Mouse (Mus musculus) heart, embryonic 16.5 days (tissue): ENCODE results near the gene Olr1. TPM values are rescaled to one million over a fixed set of nuclear protein-coding genes. Genes with fewer than 3 reads are reported as not detected.
A peak's percentile ranks its signal among the peaks of the same experiment; 100 is the strongest.

ENCODE experiments used
- ATAC-seq: fragments of 200-750 bp; cut with Nextera tagmentation; replicated peaks from 2 replicates; pipeline ENCODE4 v1.8.0; 2017; ENCODE audit warnings: moderate number of reproducible peaks; ENCODE audit not compliant: insufficient read depth, low FRiP score; ENCODE audit errors: extremely low read depth
- H3K27ac ChIP-seq: fragments of 300-500 bp; sonication (generic); 2 replicates; pipeline ENCODE4 v1.5.1; 2014; ENCODE audit warnings: mild to moderate bottlenecking, low read length, control low read depth, moderate library complexity
- H3K27me3 ChIP-seq: fragments of 300-500 bp; sonication (generic); 2 replicates; pipeline ENCODE4 v1.6.1; 2014; ENCODE audit warnings: low read length, mixed read lengths; ENCODE audit not compliant: control insufficient read depth, insufficient read depth
- H3K36me3 ChIP-seq: fragments of 300-500 bp; sonication (generic); 2 replicates; pipeline ENCODE4 v1.6.1; 2014; ENCODE audit not compliant: control insufficient read depth, insufficient read depth
- H3K4me1 ChIP-seq: fragments of 300-500 bp; sonication (generic); 2 replicates; pipeline ENCODE4 v1.6.1; 2014; ENCODE audit warnings: low read length, mixed read lengths; ENCODE audit not compliant: control insufficient read depth, insufficient read depth
- H3K4me2 ChIP-seq: fragments of 300-500 bp; sonication (generic); 2 replicates; pipeline ENCODE4 v1.6.1; 2014; ENCODE audit warnings: low read depth, mild to moderate bottlenecking, control low read depth, low read length
- H3K4me3 ChIP-seq: fragments of 300-500 bp; sonication (generic); 2 replicates; pipeline ENCODE4 v1.5.1; 2014; ENCODE audit warnings: mild to moderate bottlenecking, control low read depth, low read length
- H3K9ac ChIP-seq: fragments of 300-500 bp; sonication (generic); 2 replicates; pipeline ENCODE4 v1.6.1; 2014; ENCODE audit warnings: low read length, control low read depth
- H3K9me3 ChIP-seq: fragments of 300-500 bp; sonication (generic); replicated peaks from 2 replicates; pipeline ENCODE4 v1.6.1; 2016; ENCODE audit warnings: low read length; ENCODE audit not compliant: control insufficient read depth
- WGBS: fragments of 180-500 bp; shearing (Covaris S2); extraction: QIAGEN DNeasy Blood & Tissue Kit; methylation state at CpG from one replicate; pipeline ENCODE4 v1.1.7; 2014; 5-methylcytosine and 5-hydroxymethylcytosine counted together
- polyA plus RNA-seq: library from polyadenylated mRNA; unstranded; fragments of >200 nt; fragmentation: Nextera tagmentation; extraction: Ambion mirVana; gene quantifications from 2 replicates; pipeline ENCODE4 v1.2.1, GENCODE M21; 2015

The Olr1 gene
- polyA plus RNA-seq, 1 experiment from 2014 or later = 0.30 TPM

DNA sequence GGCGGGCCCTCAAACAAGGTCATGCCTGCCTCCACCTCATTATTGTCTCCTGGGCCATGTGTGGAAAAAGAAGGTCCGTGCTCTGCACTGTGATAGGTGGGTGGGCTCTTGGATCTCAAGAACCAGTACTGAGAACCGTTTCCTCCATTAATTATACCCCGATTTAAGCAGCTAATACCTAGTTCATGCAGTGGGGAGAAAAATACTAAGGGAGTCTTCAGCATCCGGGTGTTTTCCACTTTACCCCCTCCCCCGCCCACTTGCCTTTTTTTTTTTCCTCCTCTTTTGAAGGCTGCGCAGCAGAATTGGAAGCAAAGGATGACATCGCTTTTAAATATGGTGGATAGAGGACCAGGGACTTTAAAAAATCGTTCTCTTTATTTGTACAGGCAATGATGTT is 27.1 kb upstream of the Olr1 start:
- peak overlapping the region; percentile 67 for H3K27ac ChIP-seq
- ATAC-seq = no peak
- 15% methylated on average over 9 of the region's 9 CpGs for WGBS

DNA sequence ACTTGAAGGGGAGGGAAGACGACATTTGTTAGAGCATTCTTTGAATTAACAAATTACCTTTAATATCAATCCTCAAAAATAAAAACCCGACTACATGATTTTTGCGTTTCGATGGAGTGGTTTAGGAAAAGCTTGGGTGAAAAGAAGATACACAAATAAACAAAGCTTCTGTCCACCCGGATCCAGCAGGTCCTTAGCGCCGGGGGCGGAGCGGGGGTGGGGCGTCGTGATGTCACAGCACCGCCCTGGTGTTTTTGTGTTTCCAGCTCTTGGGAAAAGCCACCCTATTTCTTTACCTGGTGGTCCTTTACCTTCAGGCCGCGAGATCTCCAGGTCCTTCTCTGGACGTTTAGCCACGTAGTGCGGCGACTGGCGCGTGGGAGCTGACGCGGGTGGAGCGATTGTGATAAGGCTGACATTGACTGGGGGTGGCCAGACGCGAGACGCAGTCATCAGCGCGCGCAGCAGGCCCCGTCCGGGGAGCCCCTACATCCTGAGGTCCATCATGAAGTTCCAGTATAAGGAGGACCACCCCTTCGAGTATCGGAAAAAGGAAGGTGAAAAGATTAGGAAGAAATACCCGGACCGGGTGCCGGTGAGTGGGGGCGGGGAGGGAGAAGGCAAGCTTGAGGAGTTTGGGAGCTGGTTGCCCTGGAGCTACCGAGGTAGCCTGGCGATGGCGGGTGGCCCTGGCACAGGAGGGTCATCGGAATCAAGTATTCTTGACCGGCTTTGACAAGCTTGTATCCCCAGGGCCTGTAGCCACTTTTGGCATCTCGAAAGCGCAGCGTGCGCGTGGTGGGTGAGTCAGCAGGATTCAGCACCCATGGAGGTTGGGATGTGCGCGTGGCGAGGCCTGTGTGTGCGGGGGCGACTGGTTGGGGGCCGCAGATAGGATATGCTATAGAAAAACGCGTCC is 26.2 kb upstream of the Olr1 start, which contains the start of gene Gabarapl1:
Gabarapl1 (plus strand) TSS at position 219 of the 919 bp plus-strand sequence.
- peak within 1 kb of the TSS; percentile 78 for H3K9ac ChIP-seq
- H3K4me1 ChIP-seq = peaks cover 25% of the 10 kb centered on the region
- H3K4me2 ChIP-seq = peak within 1 kb of the TSS; percentile 88
- peak within 1 kb of the TSS; percentile 71 for H3K4me3 ChIP-seq
- H3K36me3 ChIP-seq = peaks cover 3% of the 10 kb centered on the region; the same call in 1 of the 2 replicates
- under 1% methylated on average over 55 of the region's 55 CpGs for WGBS
- H3K27ac ChIP-seq = peak within 1 kb of the TSS; percentile 67
- H3K9me3 ChIP-seq = no peaks in the 10 kb centered on the region
- H3K27me3 ChIP-seq = no peaks in the 10 kb centered on the region
- peak; percentile 84 for ATAC-seq

More for the DNA sequence above, 27.1 kb upstream of the Olr1 start:
- Histone ChIP-seq H3K9ac (peak overlapping the region; percentile 78), H3K4me3 (peak overlapping the region; percentile 71), H3K27me3 (no peaks in the 10 kb centered on the region), H3K9me3 (no peaks in the 10 kb centered on the region), H3K36me3 (peaks cover 12% of the 10 kb centered on the region), H3K4me1 (peaks cover 25% of the 10 kb centered on the region), H3K4me2 (peak overlapping the region; percentile 88)

DNA sequence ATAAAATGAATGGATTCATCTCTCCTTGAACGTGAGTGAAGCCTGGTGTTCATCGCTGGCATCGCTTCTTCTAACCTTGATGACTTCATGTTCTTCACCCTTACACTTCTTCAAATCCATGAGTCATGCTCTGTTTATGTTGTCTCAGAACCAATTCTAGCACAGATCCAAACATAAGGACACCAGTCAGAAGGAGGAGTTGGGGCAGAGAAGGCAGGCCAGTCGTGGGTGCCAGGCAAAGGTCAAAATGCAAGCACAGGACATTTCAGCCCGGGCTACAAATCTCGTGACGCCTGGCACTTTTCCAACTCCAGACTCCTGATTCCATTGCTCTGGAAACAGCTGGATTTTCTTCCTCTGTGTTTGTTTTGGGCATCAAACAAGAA is 25.6 kb upstream of the Olr1 start:
- Histone ChIP-seq H3K9ac (peak overlapping the region; percentile 78), H3K27ac (peak overlapping the region; percentile 67; the same call in 1 of the 2 replicates), H3K4me1 (peaks cover 25% of the 10 kb centered on the region), H3K27me3 (no peaks in the 10 kb centered on the region), H3K36me3 (no peaks in the 10 kb centered on the region; the same call in 1 of the 2 replicates), H3K4me3 (peak overlapping the region; percentile 71), H3K4me2 (peak overlapping the region; percentile 88), H3K9me3 (no peaks in the 10 kb centered on the region)
- WGBS = 30% methylated on average over 7 of the region's 7 CpGs
- no peak for ATAC-seq

GRCm38 (mm10) chr6:129530261-129530660 is 23.3 kb upstream of the Olr1 start:
- Histone ChIP-seq H3K27me3 (no peaks in the 10 kb centered on the region), H3K9ac (no peak overlapping the region), H3K9me3 (no peaks in the 10 kb centered on the region), H3K27ac (no peak overlapping the region), H3K4me3 (no peak overlapping the region), H3K4me2 (no peak overlapping the region), H3K36me3 (no peaks in the 10 kb centered on the region), H3K4me1 (peaks cover 18% of the 10 kb centered on the region)
- no peak for ATAC-seq

DNA sequence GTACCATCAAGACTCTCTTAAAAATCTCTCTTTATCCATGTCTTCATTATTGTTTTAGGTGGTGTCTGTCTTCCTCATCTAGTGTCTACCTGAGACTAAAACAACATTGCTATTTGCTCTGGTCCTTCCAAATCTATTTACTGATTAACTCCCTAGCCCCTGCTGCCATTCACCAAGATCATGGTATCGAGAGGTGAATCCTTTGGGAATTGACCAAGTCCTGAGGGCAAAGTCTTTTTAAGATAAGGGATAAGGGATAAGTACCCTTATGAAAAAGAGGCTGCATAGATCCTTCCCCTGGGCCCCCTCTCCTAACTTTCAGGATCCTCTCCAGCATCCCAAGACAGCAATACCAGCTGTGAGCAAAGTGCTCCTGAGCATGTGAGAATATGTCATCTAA is 22.6 kb upstream of the Olr1 start:
- Histone ChIP-seq H3K4me3 (no peak overlapping the region), H3K27me3 (no peaks in the 10 kb centered on the region), H3K4me1 (peaks cover 11% of the 10 kb centered on the region), H3K27ac (no peak overlapping the region), H3K4me2 (no peak overlapping the region), H3K9me3 (no peaks in the 10 kb centered on the region), H3K9ac (no peak overlapping the region), H3K36me3 (no peaks in the 10 kb centered on the region)
- 59% methylated on average over 1 of the region's 1 CpGs for WGBS
- ATAC-seq = no peak

DNA sequence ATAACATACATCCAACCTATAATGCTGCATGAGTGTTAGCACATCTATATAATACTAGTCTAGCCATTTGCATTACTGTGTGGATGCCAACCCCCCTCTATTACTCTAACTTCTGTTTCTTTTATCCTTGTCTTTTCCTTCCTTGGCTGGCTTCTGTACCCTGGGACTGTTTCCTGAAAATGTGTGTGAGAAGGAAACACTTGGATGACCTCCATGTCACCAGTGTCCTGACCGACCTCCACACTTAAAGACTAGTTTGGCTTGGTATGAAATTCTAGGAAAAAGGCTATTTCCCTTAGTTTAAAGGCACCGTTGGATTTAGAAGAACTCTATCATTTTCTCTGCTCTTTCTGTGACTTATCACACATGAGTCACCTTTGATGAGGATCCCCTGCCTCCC is 20.5 kb upstream of the Olr1 start:
- Histone ChIP-seq H3K4me3 (no peak overlapping the region), H3K4me2 (no peak overlapping the region), H3K9me3 (no peaks in the 10 kb centered on the region), H3K4me1 (peaks cover 2% of the 10 kb centered on the region; the same call in 1 of the 2 replicates), H3K27ac (no peak overlapping the region), H3K36me3 (no peaks in the 10 kb centered on the region), H3K27me3 (no peaks in the 10 kb centered on the region), H3K9ac (no peak overlapping the region)
- 50% methylated on average over 2 of the region's 2 CpGs for WGBS
- no peak for ATAC-seq

DNA sequence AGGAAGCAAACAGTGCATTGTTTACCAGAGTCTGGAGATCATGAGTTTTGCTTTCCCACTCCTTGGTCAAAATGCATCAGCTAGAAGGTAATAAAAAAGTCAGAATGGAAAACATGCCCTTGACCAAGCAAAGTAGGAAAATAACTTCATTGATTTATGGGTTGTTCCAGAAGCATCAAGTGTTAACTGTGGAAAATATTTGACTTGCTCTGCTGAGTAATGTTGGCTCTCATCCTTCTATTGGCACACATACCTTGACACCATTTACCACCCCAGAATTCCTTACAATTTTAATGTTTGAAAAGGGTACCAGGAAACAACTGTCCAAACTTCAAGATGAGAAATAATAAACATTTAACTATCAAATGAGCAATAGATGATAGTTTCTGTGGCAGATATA is 19.1 kb upstream of the Olr1 start:
- no peak for ATAC-seq
- H3K4me1 ChIP-seq = no peaks in the 10 kb centered on the region
- H3K4me2 ChIP-seq = no peak overlapping the region
- H3K36me3 ChIP-seq = no peaks in the 10 kb centered on the region
- no peak overlapping the region for H3K9ac ChIP-seq
- H3K27ac ChIP-seq = no peak overlapping the region
- H3K27me3 ChIP-seq = no peaks in the 10 kb centered on the region
- H3K9me3 ChIP-seq = no peaks in the 10 kb centered on the region
- H3K4me3 ChIP-seq = no peak overlapping the region

DNA sequence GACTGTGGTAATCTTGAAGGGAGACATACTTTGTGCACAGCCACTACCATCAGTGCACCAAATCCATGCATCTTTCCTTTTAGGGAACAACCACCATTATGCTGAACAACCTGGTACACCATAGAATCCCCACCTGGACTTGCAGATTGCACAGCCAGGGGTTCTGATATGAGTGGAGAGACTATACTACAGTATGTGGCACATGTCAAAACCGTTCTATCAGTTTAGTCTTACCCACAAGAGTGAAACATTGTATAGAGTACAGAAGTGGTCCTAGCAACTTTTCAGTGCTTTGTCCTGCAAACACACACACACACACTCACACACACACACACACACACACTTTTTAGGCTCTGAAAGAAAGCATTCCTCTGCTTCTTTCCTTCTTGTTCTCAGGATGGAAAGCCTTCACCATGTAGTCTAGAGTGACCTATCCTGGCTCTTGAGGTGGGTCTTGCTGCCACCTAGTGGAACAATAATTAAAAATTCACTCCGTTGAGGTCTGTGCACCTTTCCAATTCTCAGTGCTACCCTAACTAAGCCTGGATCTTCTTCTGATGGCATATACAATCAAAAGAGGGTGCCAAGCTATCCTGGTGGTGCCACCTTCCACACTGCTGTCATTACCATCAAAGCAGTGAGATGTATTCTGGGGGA is 10.9 kb upstream of the Olr1 start:
- Histone ChIP-seq H3K27me3 (no peaks in the 10 kb centered on the region), H3K9me3 (no peaks in the 10 kb centered on the region), H3K4me2 (no peak overlapping the region), H3K9ac (no peak overlapping the region), H3K4me1 (0 out of 2 replicates have a peak, but pooled peaks cover 2% of the 10 kb centered on the region), H3K27ac (no peak overlapping the region), H3K4me3 (no peak overlapping the region), H3K36me3 (no peaks in the 10 kb centered on the region)
- WGBS = 45% methylated on average over 2 of the region's 2 CpGs
- ATAC-seq = no peak

- WGBS = 81% methylated on average over 10 of the region's 10 CpGs
- Histone ChIP-seq H3K4me3 (no peak overlapping the region), H3K9ac (no peak overlapping the region), H3K27me3 (no peaks in the 10 kb centered on the region), H3K9me3 (no peaks in the 10 kb centered on the region), H3K36me3 (no peaks in the 10 kb centered on the region), H3K27ac (no peak overlapping the region), H3K4me1 (0 out of 2 replicates have a peak, but pooled peaks cover 3% of the 10 kb centered on the region), H3K4me2 (no peak overlapping the region)
- ATAC-seq = no peak
Measured at GRCm38 (mm10) chr6:129516388-129516787, 9.4 kb upstream of the Olr1 start.
